Mouse (Mus musculus): ENCODE results near the gene Spcs2. TPM values are rescaled to one million over a fixed set of nuclear protein-coding genes. Genes with fewer than 3 reads are reported as not detected.

The Spcs2 gene
- polyA plus RNA-seq, 1 experiment from 2014 or later: 344 TPM

- no peaks in the 10 kb centered on the region for H3K9me3 ChIP-seq
- H3K36me3 ChIP-seq: no peaks in the 10 kb centered on the region
- peaks cover 30% of the 10 kb centered on the region for H3K4me1 ChIP-seq (replicated peaks)
- no peak for ATAC-seq (ENCODE audit: low FRiP score)
- H3K27ac ChIP-seq: no peak overlapping the region
- H3K4me2 ChIP-seq: no peak overlapping the region
- H3K27me3 ChIP-seq: no peaks in the 10 kb centered on the region
- 72% methylated on average over 3 of the region's 3 CpGs for whole genome bisulfite sequencing
- H3K9ac ChIP-seq: no peak overlapping the region
- no peak overlapping the region for H3K4me3 ChIP-seq
These were observed 27.0 kb upstream of the Spcs2 start for GRCm38 (mm10) chr7:99890168-99890755.

GRCm38 (mm10) chr7:99889175-99889880, 26.1 kb upstream of the Spcs2 start:
- Histone ChIP-seq H3K27me3 (no peaks in the 10 kb centered on the region), H3K4me3 (no peak overlapping the region), H3K4me2 (no peak overlapping the region), H3K36me3 (no peaks in the 10 kb centered on the region), H3K9ac (no peak overlapping the region), H3K27ac (no peak overlapping the region), H3K4me1 (replicated peaks) (peaks cover 21% of the 10 kb centered on the region), H3K9me3 (no peaks in the 10 kb centered on the region)
- WGBS: 42% methylated on average over 10 of the region's 10 CpGs
- no peak for ATAC-seq (ENCODE audit: low FRiP score)

- Histone ChIP-seq H3K27me3 (no peaks in the 10 kb centered on the region), H3K9me3 (no peaks in the 10 kb centered on the region), H3K36me3 (no peaks in the 10 kb centered on the region), H3K9ac (no peak overlapping the region), H3K4me2 (no peak overlapping the region), H3K27ac (no peak overlapping the region), H3K4me1 (replicated peaks) (peaks cover 12% of the 10 kb centered on the region), H3K4me3 (no peak overlapping the region)
- ATAC-seq (ENCODE audit: low FRiP score): no peak
These were observed 24.5 kb upstream of the Spcs2 start for GRCm38 (mm10) chr7:99887743-99888142.

- H3K27ac ChIP-seq: no peak overlapping the region
- no peak overlapping the region for H3K4me2 ChIP-seq
These were observed 24.0 kb upstream of the Spcs2 start for GRCm38 (mm10) chr7:99887230-99887735.

GRCm38 (mm10) chr7:99878254-99878653, 15.0 kb upstream of the Spcs2 start:
- Histone ChIP-seq H3K4me2 (no peak overlapping the region), H3K27me3 (no peaks in the 10 kb centered on the region), H3K4me3 (no peak overlapping the region), H3K27ac (no peak overlapping the region), H3K9ac (no peak overlapping the region), H3K4me1 (replicated peaks) (peaks cover 5% of the 10 kb centered on the region), H3K36me3 (no peaks in the 10 kb centered on the region), H3K9me3 (no peaks in the 10 kb centered on the region)
- ATAC-seq (ENCODE audit: low FRiP score): no peak
- WGBS: 64% methylated on average over 2 of the region's 2 CpGs

More at GRCm38 (mm10) chr7:99887230-99887735, 24.0 kb upstream of the Spcs2 start:
- no peak overlapping the region for H3K4me3 ChIP-seq
- H3K27me3 ChIP-seq: no peaks in the 10 kb centered on the region
- no peaks in the 10 kb centered on the region for H3K9me3 ChIP-seq
- H3K4me1 ChIP-seq (replicated peaks): peaks cover 12% of the 10 kb centered on the region
- no peak for ATAC-seq (ENCODE audit: low FRiP score)
- no peak overlapping the region for H3K9ac ChIP-seq
- H3K36me3 ChIP-seq: no peaks in the 10 kb centered on the region
- 73% methylated on average over 2 of the region's 2 CpGs for WGBS

- Histone ChIP-seq H3K9ac (no peak overlapping the region), H3K4me1 (replicated peaks) (peaks cover 5% of the 10 kb centered on the region), H3K27me3 (no peaks in the 10 kb centered on the region), H3K9me3 (no peaks in the 10 kb centered on the region), H3K36me3 (no peaks in the 10 kb centered on the region), H3K27ac (no peak overlapping the region), H3K4me2 (no peak overlapping the region), H3K4me3 (no peak overlapping the region)
- WGBS: 5% methylated on average over 3 of the region's 3 CpGs
- ATAC-seq (ENCODE audit: low FRiP score): peak; percentile 57
These were observed 13.1 kb upstream of the Spcs2 start for GRCm38 (mm10) chr7:99876345-99876744.

- ATAC-seq (ENCODE audit: low FRiP score): no peak
- H3K9me3 ChIP-seq: no peaks in the 10 kb centered on the region
- H3K4me3 ChIP-seq: no peak overlapping the region
- peaks cover 5% of the 10 kb centered on the region for H3K4me1 ChIP-seq (replicated peaks)
- H3K9ac ChIP-seq: no peak overlapping the region
- no peak overlapping the region for H3K27ac ChIP-seq
- H3K36me3 ChIP-seq: no peaks in the 10 kb centered on the region
- no peak overlapping the region for H3K4me2 ChIP-seq
- H3K27me3 ChIP-seq: no peaks in the 10 kb centered on the region
- 59% methylated on average over 5 of the region's 5 CpGs for WGBS
These were observed 12.6 kb upstream of the Spcs2 start for GRCm38 (mm10) chr7:99875891-99876290.

GRCm38 (mm10) chr7:99873965-99874364, 10.7 kb upstream of the Spcs2 start:
- H3K27me3 ChIP-seq: no peaks in the 10 kb centered on the region
- H3K36me3 ChIP-seq: no peaks in the 10 kb centered on the region
- WGBS: 81% methylated on average over 6 of the region's 6 CpGs
- no peak overlapping the region for H3K4me2 ChIP-seq
- peaks cover 5% of the 10 kb centered on the region for H3K4me1 ChIP-seq (replicated peaks)
- no peak overlapping the region for H3K27ac ChIP-seq
- H3K9ac ChIP-seq: no peak overlapping the region
- H3K4me3 ChIP-seq: no peak overlapping the region
- no peak for ATAC-seq (ENCODE audit: low FRiP score)
- H3K9me3 ChIP-seq: no peaks in the 10 kb centered on the region

GRCm38 (mm10) chr7:99869296-99869695, 6.0 kb upstream of the Spcs2 start:
- WGBS: 78% methylated on average over 4 of the region's 4 CpGs
- no peaks in the 10 kb centered on the region for H3K36me3 ChIP-seq
- no peak for ATAC-seq (ENCODE audit: low FRiP score)

GRCm38 (mm10) chr7:99865219-99865618, 2.0 kb upstream of the Spcs2 start:
- no peak for ATAC-seq (ENCODE audit: low FRiP score)
- Histone ChIP-seq H3K4me3 (no peak overlapping the region), H3K27ac (no peak overlapping the region), H3K4me1 (replicated peaks) (peaks cover 3% of the 10 kb centered on the region; the same call in 1 of the 2 replicates), H3K4me2 (no peak overlapping the region), H3K27me3 (no peaks in the 10 kb centered on the region), H3K36me3 (no peaks in the 10 kb centered on the region), H3K9ac (no peak overlapping the region), H3K9me3 (no peaks in the 10 kb centered on the region)
- 54% methylated on average over 3 of the region's 3 CpGs for WGBS

More at GRCm38 (mm10) chr7:99869296-99869695, 6.0 kb upstream of the Spcs2 start:
- H3K27ac ChIP-seq: no peak overlapping the region
- no peaks in the 10 kb centered on the region for H3K9me3 ChIP-seq
- H3K4me2 ChIP-seq: no peak overlapping the region
- no peak overlapping the region for H3K9ac ChIP-seq
- H3K27me3 ChIP-seq: no peaks in the 10 kb centered on the region
- peaks cover under 1% of the 10 kb centered on the region; the same call in 1 of the 2 replicates for H3K4me1 ChIP-seq (replicated peaks)
- no peak overlapping the region for H3K4me3 ChIP-seq

- Histone ChIP-seq H3K9me3 (no peaks in the 10 kb centered on the region), H3K27ac (no peak overlapping the region), H3K4me1 (replicated peaks) (peaks cover 3% of the 10 kb centered on the region; the same call in 1 of the 2 replicates), H3K27me3 (no peaks in the 10 kb centered on the region), H3K4me2 (no peak overlapping the region), H3K9ac (no peak overlapping the region), H3K4me3 (no peak overlapping the region), H3K36me3 (no peaks in the 10 kb centered on the region)
- WGBS: 50% methylated on average over 11 of the region's 11 CpGs
- no peak for ATAC-seq (ENCODE audit: low FRiP score)
These were observed 1.2 kb upstream of the Spcs2 start for GRCm38 (mm10) chr7:99864241-99865028.

GRCm38 (mm10) chr7:99858813-99859585, 4.3 kb downstream of the Spcs2 start, which contains the start of gene Xrra1:
Gene Xrra1, plus strand, starts transcription at chr7:99859116.
- Histone ChIP-seq H3K9ac (peak within 1 kb of the TSS; percentile 89), H3K27me3 (no peaks in the 10 kb centered on the region), H3K4me2 (peak within 1 kb of the TSS; percentile 92), H3K9me3 (no peaks in the 10 kb centered on the region), H3K4me1 (replicated peaks) (peaks cover 23% of the 10 kb centered on the region), H3K36me3 (peaks cover 17% of the 10 kb centered on the region), H3K27ac (peak within 1 kb of the TSS; percentile 91), H3K4me3 (peak within 1 kb of the TSS; percentile 82)
- peak; percentile 98 for ATAC-seq (ENCODE audit: low FRiP score)
- under 1% methylated on average over 42 of the region's 42 CpGs for WGBS
